Mouse (Mus musculus): ENCODE data around the gene Rabl6.

- no peak for TF ChIP-seq POLR2A (IDR thresholded peaks at IDR 0.05; ENCODE audit: low read depth, low read length)
- TF ChIP-seq CTCF (IDR thresholded peaks at IDR 0.05; ENCODE audit: extremely low read depth, insufficient read depth, insufficient read length, insufficient replicate concordance), result no peak
These were observed 49.3 kb upstream of the Rabl6 start, which contains the start of gene Lcn5 for GRCm38 (mm10) chr2:25657652-25658051.

Data from spleen, adult 2 months (tissue).